Mouse (Mus musculus) heart, postnatal 36 days (tissue): ENCODE results near the gene Shroom3. TPM values are rescaled to one million over a fixed set of nuclear protein-coding genes. Genes with fewer than 3 reads are reported as not detected.
A peak's percentile ranks its signal among the peaks of the same experiment; 100 is the strongest.

Source experiments
- DNase-seq, 2 experiments: peaks; one replicate each; pipeline ENCODE4 v3.0.0; 2021 to 2022
- intact Hi-C: fragments of 180-260 bp; cut with DNase I; formaldehyde crosslinking; loops from one replicate; pipeline ENCODE4 v1.15.1; 2025
- microRNA-seq, 2 experiments: library from miRNA; unstranded; fragments of <30 nt; microRNA quantifications; one replicate each; pipeline ENCODE4 v1.2.0; 2021; ENCODE audit warnings: borderline number of aligned reads in 2 of 2
- total RNA-seq, 2 experiments: library from RNA; stranded (reverse); gene quantifications; 2 replicates each; pipeline ENCODE4 v1.2.3; 2021

Gene Shroom3
- total RNA-seq, 2 experiments from 2014 or later: 40.0 to 48.9 TPM

DNA sequence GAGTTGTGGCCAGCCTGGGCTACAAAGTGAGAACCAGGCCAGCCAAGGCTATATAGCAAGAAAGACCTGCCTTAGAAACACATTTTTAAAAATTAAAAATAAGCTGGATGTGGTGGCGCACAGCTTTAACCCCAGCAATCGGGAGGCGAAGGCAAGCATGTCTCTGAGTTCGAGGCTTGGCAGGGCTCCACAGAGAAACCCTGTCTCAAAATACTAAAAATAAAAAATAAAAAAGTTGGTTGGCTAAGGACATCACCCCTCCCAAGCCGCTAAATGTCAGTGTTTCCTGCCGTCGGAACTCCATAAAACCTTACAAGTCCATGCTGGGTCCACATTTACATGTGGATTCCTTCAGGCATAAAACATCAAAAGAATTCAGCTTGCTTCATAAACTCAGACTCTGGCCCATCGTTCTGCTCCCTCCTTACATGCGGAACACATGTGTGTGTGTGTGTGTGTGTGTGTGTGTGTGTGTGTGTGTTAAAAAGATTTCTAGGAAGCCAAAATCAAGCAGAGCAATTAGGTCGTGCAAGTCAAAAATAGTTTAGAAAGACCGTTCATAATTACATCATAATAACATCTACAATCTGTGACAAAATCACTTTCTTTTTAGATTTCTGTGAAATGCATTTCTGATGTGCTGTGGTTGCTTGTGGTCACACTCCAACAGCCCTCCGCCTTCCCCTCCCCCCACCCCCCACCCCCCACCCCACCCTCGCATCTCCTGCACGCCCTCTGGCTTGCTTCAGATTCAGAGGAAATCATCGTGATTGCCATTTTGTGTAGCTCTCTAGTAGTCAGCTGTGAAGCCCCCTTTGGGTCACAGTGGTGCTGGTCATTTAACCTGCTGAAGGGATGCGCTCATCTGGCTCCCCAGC is 304.9 kb downstream of the Shroom3 start:
- intact Hi-C loops: no loop called here
- no peak for DNase-seq

DNA sequence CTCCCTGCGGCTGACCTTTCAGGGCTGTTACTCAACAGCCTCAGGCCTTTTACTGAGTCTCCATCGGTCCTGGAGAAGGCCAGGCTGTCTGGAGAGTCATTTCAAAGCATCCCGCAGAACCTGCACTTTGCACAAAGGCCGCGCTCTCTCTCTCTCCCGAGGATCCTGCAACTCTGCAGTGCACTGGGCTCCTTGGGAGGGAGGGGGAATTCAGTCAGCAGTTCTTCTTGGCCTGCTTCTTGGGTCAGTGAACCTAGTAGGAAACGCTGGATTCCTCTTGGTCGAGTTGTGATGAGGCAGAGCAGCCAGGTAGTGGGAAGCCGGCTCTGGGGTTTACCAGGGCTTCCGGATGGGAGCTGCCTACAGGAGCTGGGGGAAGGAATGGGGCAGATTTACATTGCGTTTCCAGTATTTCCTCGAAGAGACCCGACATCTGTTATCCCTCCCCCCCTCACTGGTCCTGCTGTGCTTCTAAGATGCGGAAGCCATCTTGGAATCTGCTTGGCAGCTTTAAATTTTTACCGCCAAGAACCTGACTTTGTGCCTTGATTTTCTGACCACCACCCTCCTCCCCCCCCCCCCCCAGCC is 305.6 kb downstream of the Shroom3 start:
- no peak for DNase-seq
- intact Hi-C loops: no loop called here

DNA sequence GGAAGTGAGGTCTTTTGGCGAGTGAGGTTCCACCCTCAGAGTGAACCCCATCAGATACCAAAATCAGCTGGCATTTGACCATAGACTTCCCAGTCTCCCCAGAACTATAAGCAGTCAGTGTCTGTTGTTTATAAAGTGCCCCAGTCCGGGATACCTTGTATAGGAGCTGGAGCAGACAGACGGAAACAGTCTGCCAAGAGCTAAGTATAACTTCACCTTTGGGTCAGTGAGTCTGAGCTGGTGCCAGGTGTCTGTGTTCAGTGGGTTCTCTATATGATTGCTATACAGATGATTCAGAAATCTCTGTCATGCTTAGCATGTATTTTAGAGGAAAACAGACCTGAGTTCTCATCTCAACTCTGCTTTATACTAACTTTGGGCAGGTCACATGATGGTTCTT is 308.9 kb downstream of the Shroom3 start:
- no peak for DNase-seq
- intact Hi-C loops: loop anchor here (10.0 kb wide), 1 partner anchor 273 kb away; the partner anchor contains the start of gene Ccng2

DNA sequence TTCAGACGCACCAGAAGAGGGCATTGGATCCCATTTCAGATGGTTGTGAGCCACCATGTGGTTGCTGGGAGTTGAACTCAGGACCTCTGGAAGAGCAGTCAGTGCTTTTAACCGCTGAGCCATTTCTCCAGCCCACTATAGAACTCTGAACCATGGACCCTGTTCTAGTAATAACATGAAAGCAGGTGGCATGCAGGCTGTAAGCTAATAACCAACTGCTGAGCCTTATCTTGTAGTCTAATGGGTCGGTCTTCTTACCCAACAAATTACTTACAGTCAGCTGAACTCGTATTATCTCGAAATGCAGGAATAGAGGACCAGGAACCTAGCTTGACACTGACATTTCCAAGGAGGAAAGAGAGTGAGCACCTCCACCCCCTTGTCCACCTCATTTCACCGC is 311.1 kb downstream of the Shroom3 start:
- intact Hi-C loops: loop anchor here (10.0 kb wide), 1 partner anchor 270 kb away; the partner anchor contains the start of gene Ccng2
- no peak for DNase-seq

DNA sequence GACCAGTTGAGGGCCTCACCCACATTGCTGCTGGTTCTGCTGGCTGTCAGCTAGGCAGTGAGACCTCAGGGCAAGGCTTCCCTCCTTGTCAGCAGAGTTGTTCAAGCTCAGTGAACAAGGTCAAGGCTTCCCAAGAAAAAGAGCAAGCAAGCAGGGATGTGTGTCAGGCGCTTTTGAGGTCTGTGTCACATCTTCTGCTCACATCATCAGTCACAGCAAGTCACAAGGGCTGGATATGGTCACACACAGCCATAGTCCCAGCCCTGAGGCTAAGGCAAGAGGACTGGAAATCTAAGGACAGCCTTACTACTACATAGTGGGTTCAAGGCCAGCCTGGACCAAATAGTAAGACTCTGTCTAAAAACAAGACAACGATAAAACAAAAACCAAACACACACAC is 311.6 kb downstream of the Shroom3 start:
- no peak for DNase-seq
- intact Hi-C loops: loop anchor here (5.0 to 10.0 kb wide), 2 partner anchors 107 to 270 kb away; partner anchors contain the start of gene Ccng2

DNA sequence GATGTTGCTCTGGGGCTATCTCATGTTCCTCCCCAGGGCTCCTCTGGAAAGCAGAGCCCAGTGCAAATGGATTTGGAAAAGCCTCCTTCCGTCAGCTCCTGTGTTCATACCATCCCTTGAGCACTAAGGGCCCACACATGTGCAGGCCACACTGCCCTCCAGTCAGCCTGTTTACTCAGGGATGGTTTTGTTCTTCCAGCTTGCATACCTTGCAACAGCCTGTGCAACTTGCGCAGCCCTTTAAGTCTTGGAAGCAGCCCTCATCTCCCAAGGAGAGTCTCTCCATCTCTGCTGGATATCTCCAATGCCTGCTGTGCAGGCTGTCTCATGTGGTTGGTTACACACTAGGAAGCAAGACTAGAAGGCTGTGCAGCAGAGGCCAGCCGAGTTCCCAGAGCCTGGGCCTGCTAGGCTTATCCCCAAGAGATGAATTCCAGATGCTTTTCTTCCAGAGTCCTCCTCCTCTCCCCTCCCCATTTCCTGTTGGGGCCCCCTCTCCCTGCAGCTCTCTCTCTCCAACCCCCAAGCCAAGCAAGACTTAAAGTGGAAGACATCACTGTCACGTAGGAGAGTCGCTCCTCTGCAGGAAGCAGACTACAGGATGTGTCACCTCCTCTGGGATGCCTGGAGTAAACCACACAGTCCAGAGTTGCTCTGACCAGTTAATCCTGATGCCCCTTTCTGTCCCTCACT is 314.3 kb downstream of the Shroom3 start:
- peak; percentile 26 to 48 for DNase-seq
- intact Hi-C loops: loop anchor here (5.0 to 10.0 kb wide), 2 partner anchors 105 to 267 kb away; partner anchors contain the start of gene Ccng2

DNA sequence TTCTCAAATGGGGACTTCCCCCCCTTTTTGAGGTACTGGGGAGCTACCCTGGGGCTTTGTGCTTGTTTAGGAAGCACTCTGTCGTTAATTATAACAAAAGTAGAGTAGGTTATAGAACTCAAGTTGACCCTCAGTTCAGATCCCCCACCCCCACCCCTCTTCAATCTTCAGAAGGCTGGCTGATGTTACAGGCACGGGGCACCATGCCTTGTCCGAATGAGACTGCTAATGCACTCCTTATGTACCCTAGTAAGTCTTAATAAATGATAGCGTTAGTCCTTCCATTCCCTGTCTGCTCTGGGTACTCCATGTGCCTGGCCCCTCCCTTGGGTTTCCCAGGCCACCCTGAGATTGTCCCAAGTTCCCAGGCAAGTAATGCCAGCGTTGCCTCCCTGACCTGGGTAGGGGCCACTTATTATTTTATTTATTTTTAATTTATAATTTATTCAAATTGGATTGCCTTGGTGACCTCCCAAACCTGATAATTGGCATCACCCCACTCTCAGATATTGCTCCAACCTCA is 315.3 kb downstream of the Shroom3 start:
- intact Hi-C loops: loop anchor here (5.0 to 10.0 kb wide), 2 partner anchors 104 to 266 kb away; partner anchors contain the start of gene Ccng2

DNA sequence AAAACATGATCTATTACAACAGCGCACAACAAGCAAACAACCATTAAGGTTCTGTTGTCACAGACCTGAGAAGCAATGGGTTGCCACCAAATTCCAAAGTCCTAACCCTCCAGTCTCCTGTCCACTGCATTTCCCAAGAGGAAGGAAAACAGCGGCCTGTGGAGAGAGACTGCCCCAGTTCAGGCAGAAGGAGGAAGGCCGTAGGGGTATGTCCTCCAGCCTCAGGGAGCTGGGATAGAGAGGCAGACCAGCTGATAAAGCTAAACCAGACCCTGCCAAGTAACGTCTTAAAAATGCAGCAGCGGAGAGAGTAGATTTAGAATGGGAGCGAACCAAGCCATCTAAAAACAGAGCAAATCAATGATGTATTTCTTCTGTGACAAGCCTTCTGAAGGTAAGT is 316.8 kb downstream of the Shroom3 start:
- intact Hi-C loops: no loop called here
- DNase-seq: peak in 1 of 2 experiments; percentile 31

More for the DNA sequence above, 315.3 kb downstream of the Shroom3 start:
- DNase-seq: no peak

DNA sequence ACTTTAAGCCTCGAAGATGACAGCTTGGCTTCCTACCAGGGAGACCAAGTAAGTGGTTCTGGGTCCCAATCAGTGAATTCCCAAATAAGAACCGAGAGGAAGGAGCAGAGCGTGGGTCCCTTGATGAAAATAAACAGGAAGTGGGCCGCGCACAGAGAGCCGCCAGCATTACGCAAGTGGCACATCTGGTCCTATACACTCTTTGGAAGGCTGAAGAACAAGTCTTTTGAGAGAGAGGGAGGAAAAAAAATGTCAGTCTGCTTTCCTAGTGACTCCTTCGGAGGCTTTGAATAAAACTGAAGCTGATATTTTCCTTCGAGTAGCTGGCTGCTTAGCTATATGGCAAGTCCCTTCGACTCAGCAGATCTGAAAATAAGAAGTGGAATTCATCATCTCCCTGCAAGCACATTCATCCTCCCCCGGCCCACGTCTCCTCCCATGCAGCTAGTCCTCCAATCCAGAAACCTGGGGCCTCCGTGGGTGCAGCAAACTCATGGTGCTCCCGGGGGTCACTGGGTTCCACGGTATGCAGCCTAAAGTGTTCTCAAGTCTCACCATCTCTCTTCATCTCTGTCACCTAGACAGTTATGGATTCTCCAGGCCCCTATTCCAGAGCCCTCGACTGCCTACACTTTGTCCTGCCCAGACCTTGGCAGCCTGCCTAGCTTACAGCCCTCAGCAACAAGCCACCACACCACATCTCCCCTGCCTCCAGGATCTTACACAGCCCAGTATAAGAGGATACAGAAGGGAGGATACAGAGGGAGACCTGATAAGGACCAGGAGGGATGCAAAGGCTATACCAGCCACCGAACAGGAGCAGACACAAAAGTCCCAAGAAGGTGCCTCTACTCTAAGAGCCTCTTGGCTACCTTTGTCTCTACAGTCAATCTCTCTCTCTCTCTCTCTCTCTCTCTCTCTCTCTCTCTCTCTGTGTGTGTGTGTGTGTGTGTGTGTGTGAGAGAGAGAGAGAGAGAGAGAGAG is 317.8 kb downstream of the Shroom3 start:
- DNase-seq: peak; percentile 45 to 54
- intact Hi-C loops: no loop called here

DNA sequence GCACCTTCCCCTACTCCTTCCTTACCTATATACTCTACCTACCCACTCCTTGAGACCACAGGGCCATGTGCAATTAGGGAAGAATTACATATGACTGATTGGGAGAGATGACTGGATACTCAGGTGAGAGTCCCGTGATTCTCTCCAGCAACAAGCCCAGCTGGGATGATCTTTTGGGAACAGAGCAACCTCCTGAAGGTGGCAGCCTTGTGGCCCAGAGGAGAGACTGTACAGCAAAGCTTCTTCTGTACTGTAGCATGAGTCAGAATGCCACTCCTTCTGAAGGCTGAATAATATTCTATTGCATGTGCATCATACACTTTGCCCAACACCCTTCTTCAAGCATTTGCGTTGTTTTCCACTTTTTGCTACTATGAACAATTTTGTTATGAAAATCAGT is 319.4 kb downstream of the Shroom3 start:
- DNase-seq: no peak
- intact Hi-C loops: no loop called here

DNA sequence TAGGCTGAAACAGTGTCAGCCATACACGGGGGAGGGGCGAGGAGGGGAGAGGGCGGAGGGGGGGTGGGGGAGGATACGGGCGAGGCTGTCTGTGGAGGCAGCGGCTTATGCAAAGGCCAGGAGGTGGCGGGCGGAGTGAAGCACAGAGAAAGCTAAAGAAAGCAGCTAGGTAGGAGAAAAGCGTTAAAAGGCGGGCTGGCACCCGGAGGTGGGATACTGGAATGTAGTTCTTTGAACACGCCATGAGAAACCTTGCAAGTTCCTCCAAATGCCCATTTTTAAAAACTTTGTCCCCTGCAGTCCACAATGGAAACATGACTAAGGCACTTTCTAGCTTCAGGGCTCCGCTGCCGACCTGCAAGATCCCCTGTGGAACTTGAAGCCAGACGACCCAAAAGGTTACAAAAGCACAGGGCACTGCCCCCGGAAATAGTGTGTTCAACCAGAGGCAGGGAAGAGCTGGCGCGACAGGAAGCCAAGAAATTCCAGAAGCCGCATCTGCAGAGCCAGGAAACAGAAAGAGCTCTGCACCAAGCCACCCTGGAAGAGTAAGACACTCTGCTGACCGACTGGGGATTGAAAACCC is 322.1 kb downstream of the Shroom3 start:
- intact Hi-C loops: no loop called here
- peak; percentile 48 to 59 for DNase-seq

DNA sequence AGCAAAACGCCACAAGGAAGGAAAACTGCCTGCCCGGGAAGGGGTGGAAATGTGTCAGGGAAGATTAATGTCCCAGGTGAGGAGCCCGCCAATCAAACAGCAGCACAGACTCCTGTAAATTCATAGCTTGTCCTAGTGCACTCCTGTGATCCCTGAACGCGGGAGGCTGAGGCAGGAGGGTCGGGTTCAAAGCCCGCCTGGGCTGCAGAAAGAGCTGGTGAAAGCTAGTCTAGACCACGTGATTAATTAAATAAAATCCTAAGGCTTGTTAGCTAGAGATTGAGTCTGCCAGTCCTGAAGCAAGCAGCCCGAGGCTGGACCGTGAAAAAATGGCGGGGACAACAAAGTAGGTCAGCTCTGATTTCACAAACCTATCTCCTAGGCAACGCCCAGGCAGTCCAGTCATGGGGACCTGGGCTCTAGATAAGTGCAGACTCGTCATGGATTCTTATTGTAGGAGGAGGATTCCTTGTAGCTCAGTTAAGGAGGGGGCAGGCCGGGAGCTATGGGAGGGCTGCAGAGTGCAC is 322.6 kb downstream of the Shroom3 start:
- intact Hi-C loops: no loop called here
- DNase-seq: peak in 1 of 2 experiments; percentile 42

DNA sequence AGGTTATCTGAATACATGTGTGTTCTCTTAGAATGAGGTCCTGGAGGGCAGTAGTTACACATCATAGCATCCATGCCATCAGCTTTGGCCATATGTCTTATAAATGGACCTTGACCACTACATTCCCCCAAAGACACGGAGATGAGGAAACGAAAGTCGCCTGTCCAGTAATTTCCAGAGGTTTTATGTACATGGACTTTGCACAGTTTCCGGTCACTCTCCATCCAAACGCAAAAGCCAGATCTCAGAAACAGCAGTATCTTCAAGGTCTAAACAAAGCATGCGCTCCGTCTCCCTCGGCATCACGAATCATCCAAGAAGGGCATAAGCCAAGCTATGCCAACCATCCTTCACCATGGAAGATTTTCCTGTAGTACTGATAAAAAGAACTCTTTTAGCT is 325.0 kb downstream of the Shroom3 start:
- no peak for DNase-seq
- intact Hi-C loops: no loop called here

Small RNAs within 50 kb of the gene (microRNA-seq; reads per million reads assigned to microRNA genes)
- gene Mir1961: 0 reads per million in 2 experiments

Other genes starting within 250 kb of the Shroom3 start
- gene Nup54, start 248.2 kb upstream of the Shroom3 start, total RNA-seq: 10 to 100 TPM; 15.9 to 17.1 TPM
- 10 to 100 TPM; 80.3 to 91.1 TPM for gene Scarb2, start 176.6 kb upstream of the Shroom3 start, total RNA-seq
- not detected for gene Fam47e, start 128.4 kb upstream of the Shroom3 start, total RNA-seq
- gene Stbd1, start 80.4 kb upstream of the Shroom3 start, total RNA-seq: 1 to 10 TPM; 1.5 to 1.6 TPM
- gene Ccdc158, start 8.2 kb upstream of the Shroom3 start, total RNA-seq: not detected